Mouse (Mus musculus): Measurements from ENCODE around the gene Rorc. TPM values are rescaled to one million over a fixed set of nuclear protein-coding genes. Genes with fewer than 3 reads are reported as not detected.

Gene Rorc
- polyA plus RNA-seq, 1 experiment, result not detected

DNA sequence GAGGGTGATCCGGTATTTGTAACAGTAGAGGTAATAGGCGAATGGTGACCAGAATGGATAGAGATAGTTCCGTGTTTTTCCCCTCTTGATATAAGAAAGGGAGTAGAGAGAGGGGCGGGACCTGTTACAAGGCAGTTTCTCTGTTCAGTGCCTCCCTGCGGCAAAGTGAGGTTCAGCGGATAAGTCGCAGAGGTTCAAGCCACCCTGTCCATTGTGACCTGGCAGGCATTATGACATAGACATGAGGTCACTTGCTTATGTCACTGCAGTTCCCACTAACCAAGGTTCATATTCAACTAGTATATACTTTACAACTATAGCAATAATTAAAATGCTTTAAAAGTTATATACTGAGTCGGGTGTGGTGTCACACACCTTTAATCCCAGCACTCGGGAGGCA lies 63.8 kb downstream of the Rorc start:
- Histone ChIP-seq H3K9me3 (ENCODE audit: control insufficient read depth, low read length) (no peaks in the 10 kb centered on the region), H3K36me3 (ENCODE audit: control insufficient read depth) (no peaks in the 10 kb centered on the region), H3K27me3 (ENCODE audit: control insufficient read depth) (peaks cover 16% of the 10 kb centered on the region), H3K4me3 (replicated peaks) (no peak overlapping the region), H3K4me1 (ENCODE audit: control insufficient read depth) (no peaks in the 10 kb centered on the region)
- no peak for TF ChIP-seq TAL1 (IDR thresholded peaks at IDR 0.05; ENCODE audit: low read length)
- no peak for TF ChIP-seq GATA1 (IDR thresholded peaks at IDR 0.05; ENCODE audit: low read length)

GRCm38 (mm10) chr3:94441182-94441581 lies 68.6 kb downstream of the Rorc start:
- peaks cover 19% of the 10 kb centered on the region for H3K36me3 ChIP-seq (ENCODE audit: control insufficient read depth)
- TF ChIP-seq GATA1 (IDR thresholded peaks at IDR 0.05; ENCODE audit: low read length) (no peak), TAL1 (IDR thresholded peaks at IDR 0.05; ENCODE audit: low read length) (no peak)
- no peaks in the 10 kb centered on the region for H3K9me3 ChIP-seq (ENCODE audit: control insufficient read depth, low read length)
- no peak overlapping the region for H3K4me3 ChIP-seq (replicated peaks)
- H3K27me3 ChIP-seq (ENCODE audit: control insufficient read depth), result peaks cover 19% of the 10 kb centered on the region
- H3K4me1 ChIP-seq (ENCODE audit: control insufficient read depth), result peaks cover 18% of the 10 kb centered on the region

GRCm38 (mm10) chr3:94442951-94443596 lies 70.5 kb downstream of the Rorc start, which contains the start of gene Mrpl9:
TSS of gene Mrpl9 (plus strand) at chr3:94443318.
- no peaks in the 10 kb centered on the region for H3K9me3 ChIP-seq (ENCODE audit: control insufficient read depth, low read length)
- peaks cover 18% of the 10 kb centered on the region for H3K4me1 ChIP-seq (ENCODE audit: control insufficient read depth)
- TF ChIP-seq TAL1 (IDR thresholded peaks at IDR 0.05; ENCODE audit: low read length), result no peak
- TF ChIP-seq GATA1 (IDR thresholded peaks at IDR 0.05; ENCODE audit: low read length), result no peak
- H3K27me3 ChIP-seq (ENCODE audit: control insufficient read depth), result peaks cover 19% of the 10 kb centered on the region
- H3K36me3 ChIP-seq (ENCODE audit: control insufficient read depth), result peaks cover 38% of the 10 kb centered on the region
- peak within 1 kb of the TSS; percentile 100 for H3K4me3 ChIP-seq (replicated peaks)

DNA sequence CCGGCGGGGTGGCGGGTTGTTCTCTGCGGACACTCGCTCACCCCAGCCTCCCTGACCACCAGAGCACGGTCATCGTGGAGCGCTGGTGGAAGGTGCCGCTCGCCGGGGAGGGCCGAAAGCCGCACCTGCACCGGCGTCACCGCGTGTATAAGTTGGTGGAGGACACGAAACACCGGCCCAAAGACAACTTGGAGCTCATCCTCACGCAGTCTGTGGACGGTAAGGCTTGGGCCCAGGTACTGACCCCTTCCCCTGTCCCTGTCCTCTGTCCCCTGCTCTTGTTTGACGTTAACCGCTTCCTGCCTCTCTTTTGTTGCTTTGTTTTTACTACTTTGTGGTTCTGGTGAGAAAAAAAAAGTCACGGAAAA lies 71.0 kb downstream of the Rorc start, which contains the start of gene Oaz3:
Oaz3 (minus strand) TSS at position 319 of the 368 bp plus-strand sequence.
- Histone ChIP-seq H3K4me3 (replicated peaks) (peak within 1 kb of the TSS; percentile 100), H3K36me3 (ENCODE audit: control insufficient read depth) (peaks cover 42% of the 10 kb centered on the region), H3K4me1 (ENCODE audit: control insufficient read depth) (peaks cover 18% of the 10 kb centered on the region), H3K27me3 (ENCODE audit: control insufficient read depth) (peaks cover 19% of the 10 kb centered on the region), H3K9me3 (ENCODE audit: control insufficient read depth, low read length) (no peaks in the 10 kb centered on the region)
- TF ChIP-seq TAL1 (IDR thresholded peaks at IDR 0.05; ENCODE audit: low read length) (no peak), GATA1 (IDR thresholded peaks at IDR 0.05; ENCODE audit: low read length) (no peak)

Other genes starting within 250 kb of the Rorc start
- not detected in 2 replicates for gene Gm10696, start 194.6 kb upstream of the Rorc start, polyA plus RNA-seq (2012)
- gene Gm5286, start 176.1 kb upstream of the Rorc start, polyA plus RNA-seq (2012), result not detected in 2 replicates
- not detected in 2 replicates for gene Gm4778, start 108.8 kb upstream of the Rorc start, polyA plus RNA-seq (2012)
- not detected in 2 replicates for gene Them4, start 62.7 kb upstream of the Rorc start, polyA plus RNA-seq (2012)
- gene Them5, start 30.7 kb upstream of the Rorc start, polyA plus RNA-seq (2012), result not detected in 2 replicates
- not detected in 2 replicates for gene C2cd4d, start 10.4 kb upstream of the Rorc start, polyA plus RNA-seq (2012)
- gene Lingo4, start 25.7 kb downstream of the Rorc start, polyA plus RNA-seq (2012), result not detected in 2 replicates
- 0.01 and 0.07 TPM in 2 replicates for gene Tdrkh, start 40.5 kb downstream of the Rorc start, polyA plus RNA-seq (2012)
- 3.8 and 4.7 TPM in 2 replicates for gene Mrpl9, start 70.5 kb downstream of the Rorc start, polyA plus RNA-seq (2012)
- gene Oaz3, start 71.1 kb downstream of the Rorc start, polyA plus RNA-seq (2012), result not detected in 2 replicates
- gene Celf3, start 105.5 kb downstream of the Rorc start, polyA plus RNA-seq (2012), result 0.03 TPM in 1 of 2 replicates, not detected in the other
- not detected in 2 replicates for gene Riiad1, start 107.5 kb downstream of the Rorc start, polyA plus RNA-seq (2012)
- gene Snx27, start 209.9 kb downstream of the Rorc start, polyA plus RNA-seq (2012), result 0.17 and 0.20 TPM in 2 replicates